Mouse (Mus musculus): ENCODE data around the gene Hist1h2af. TPM values are rescaled to one million over a fixed set of nuclear protein-coding genes. Genes with fewer than 3 reads are reported as not detected.
"Not testable (repeated sequence)": the region's sequence is repeated elsewhere in the genome, so short reads cannot be mapped to it uniquely, and the experiment has no call there.

The Hist1h2af gene
- polyA plus RNA-seq, 1 experiment: 4,070 TPM

DNA sequence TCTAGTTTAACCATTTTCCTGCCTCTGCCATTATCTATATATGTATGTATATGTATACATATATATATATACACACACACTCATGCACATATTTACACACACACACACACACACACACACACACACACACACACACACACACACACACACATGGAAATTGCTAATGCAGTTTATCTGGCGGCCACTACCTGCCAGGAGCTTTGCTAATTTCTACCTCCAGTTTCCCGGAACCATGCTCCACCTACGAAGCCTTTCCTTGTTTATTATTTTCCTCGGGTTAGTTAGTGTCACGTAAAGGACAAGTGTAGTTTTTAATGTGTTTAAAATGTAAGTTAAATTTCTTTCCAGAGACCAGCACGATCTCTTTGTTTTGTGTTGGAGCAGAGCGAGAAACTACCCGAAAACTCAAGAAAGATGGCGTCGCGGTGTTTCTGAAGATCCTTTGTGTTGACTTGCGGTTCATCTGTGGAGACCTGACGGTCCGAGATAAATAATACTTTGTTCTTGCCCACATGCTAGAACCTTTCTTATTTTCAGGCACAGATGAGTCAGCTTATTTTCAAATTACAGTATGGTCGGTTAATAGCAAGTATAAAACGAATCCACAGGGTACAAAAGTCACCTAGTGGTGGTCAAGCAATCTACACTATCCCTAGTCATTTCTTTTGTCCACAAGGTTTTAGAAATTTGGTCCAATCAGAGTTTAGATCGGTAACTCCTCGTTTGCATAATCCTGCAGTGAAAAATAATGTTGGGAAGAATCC, 29.2 kb downstream of the Hist1h2af start:
- no peak for TF ChIP-seq POLR2A (IDR thresholded peaks at IDR 0.05; ENCODE audit: control insufficient read depth, extremely low read depth, insufficient read depth, low read length, poor library complexity)
- TF ChIP-seq CTCF (IDR thresholded peaks at IDR 0.05; ENCODE audit: borderline replicate concordance, control insufficient read depth, extremely low read depth, insufficient read depth, low read length, poor library complexity): no peak
- peak overlapping the region; percentile 79 for H3K27ac ChIP-seq (ENCODE audit: control insufficient read depth, insufficient read depth, low read length)
- no peak overlapping the region for H3K4me3 ChIP-seq (ENCODE audit: control insufficient read depth, insufficient read depth, low read length)
- H3K36me3 ChIP-seq (ENCODE audit: control insufficient read depth, insufficient read depth, low read length): no peaks in the 10 kb centered on the region
- no peak for DNase-seq
- 3% methylated on average over 18 of the region's 18 CpGs for WGBS
- H3K27me3 ChIP-seq (ENCODE audit: control insufficient read depth, insufficient read depth, low read length): no peaks in the 10 kb centered on the region
- no peaks in the 10 kb centered on the region for H3K4me1 ChIP-seq (replicated peaks; ENCODE audit: control insufficient read depth, insufficient read depth, low read length)

DNA sequence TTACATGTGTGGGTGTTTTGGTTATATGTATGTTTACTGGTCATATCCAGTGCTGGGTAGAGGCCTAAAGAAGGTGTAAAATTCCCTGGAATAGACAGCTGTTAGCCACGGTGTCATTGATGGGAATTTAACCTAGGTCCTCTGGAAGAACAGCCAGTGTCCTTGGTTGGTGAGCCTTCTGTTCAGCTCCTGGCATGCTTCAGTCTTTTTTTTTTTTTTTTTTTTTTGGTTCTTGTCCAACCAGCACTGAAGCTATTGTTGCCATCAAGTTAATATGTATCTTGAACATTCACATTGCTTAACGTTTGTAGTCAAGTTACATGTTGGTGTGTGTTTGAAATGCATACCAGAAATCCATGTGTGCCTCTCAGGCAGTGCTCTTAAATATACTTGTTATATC, 30.8 kb downstream of the Hist1h2af start:
- WGBS: 93% methylated on average over 2 of the region's 2 CpGs

DNA sequence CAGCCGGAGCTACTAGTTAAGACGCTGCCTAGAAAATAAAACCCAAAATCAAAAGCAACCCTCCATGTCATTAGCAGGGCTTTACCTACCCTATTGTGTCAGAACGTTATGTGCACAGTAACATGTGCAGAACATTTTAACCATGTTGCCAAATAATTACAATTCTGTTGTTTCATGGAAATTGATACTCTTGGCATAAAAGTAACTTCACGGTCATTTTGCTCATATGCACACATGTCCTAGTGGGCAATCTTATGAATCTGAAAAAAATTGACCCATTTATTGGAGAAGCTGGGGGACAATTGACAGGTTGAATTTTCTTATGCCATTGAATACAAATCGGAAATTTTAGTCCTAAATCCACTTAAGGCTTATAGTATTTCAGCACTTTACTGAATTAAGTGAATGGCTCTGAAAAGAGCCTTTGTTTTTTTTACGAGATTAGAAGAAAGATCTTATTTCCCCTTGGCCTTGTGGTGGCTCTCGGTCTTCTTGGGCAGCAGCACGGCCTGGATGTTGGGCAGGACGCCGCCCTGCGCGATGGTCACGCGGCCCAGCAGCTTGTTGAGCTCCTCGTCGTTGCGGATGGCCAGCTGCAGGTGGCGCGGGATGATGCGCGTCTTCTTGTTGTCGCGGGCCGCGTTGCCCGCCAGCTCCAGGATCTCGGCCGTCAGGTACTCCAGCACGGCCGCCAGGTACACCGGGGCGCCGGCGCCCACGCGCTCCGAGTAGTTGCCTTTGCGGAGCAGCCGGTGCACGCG, 36.7 kb downstream of the Hist1h2af start:
- not testable (repeated sequence) for DNase-seq; H3K4me1 ChIP-seq (replicated peaks; ENCODE audit: control insufficient read depth, insufficient read depth, low read length); H3K27me3 ChIP-seq (ENCODE audit: control insufficient read depth, insufficient read depth, low read length); H3K36me3 ChIP-seq (ENCODE audit: control insufficient read depth, insufficient read depth, low read length)
- H3K4me3 ChIP-seq (ENCODE audit: control insufficient read depth, insufficient read depth, low read length): peak overlapping the region; percentile 94
- WGBS: 4% methylated on average over 27 of the region's 41 CpGs
- H3K27ac ChIP-seq (ENCODE audit: control insufficient read depth, insufficient read depth, low read length): peak overlapping the region; percentile 100

More for the DNA sequence above, 30.8 kb downstream of the Hist1h2af start:
- Histone ChIP-seq H3K27me3 (ENCODE audit: control insufficient read depth, insufficient read depth, low read length) (no peaks in the 10 kb centered on the region), H3K4me3 (ENCODE audit: control insufficient read depth, insufficient read depth, low read length) (no peak overlapping the region), H3K4me1 (replicated peaks; ENCODE audit: control insufficient read depth, insufficient read depth, low read length) (no peaks in the 10 kb centered on the region), H3K27ac (ENCODE audit: control insufficient read depth, insufficient read depth, low read length) (no peak overlapping the region), H3K36me3 (ENCODE audit: control insufficient read depth, insufficient read depth, low read length) (no peaks in the 10 kb centered on the region)
- TF ChIP-seq CTCF (IDR thresholded peaks at IDR 0.05; ENCODE audit: borderline replicate concordance, control insufficient read depth, extremely low read depth, insufficient read depth, low read length, poor library complexity) (no peak), POLR2A (IDR thresholded peaks at IDR 0.05; ENCODE audit: control insufficient read depth, extremely low read depth, insufficient read depth, low read length, poor library complexity) (no peak)
- DNase-seq: no peak

DNA sequence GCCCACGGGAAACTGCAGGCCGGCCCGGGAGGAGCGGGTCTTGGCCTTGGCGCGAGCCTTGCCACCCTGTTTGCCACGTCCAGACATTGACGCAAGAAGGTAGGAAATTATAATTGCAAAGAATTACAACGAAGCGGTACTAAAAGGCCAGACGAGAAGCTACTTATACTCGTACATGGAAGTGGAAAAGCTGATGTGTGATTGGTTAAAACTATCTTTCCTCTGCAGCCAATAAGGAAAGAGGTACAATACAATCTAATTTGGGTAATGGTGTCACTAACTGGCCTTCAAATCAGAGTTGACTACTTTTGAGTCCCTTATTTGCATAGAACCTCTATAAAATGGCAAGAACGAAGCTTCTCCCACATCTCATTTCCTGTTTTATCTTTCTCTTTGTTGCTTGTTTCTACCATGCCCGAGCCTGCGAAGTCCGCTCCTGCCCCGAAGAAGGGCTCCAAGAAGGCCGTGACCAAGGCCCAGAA, 37.4 kb downstream of the Hist1h2af start, which contains the start of the genes Hist1h2ae and Hist1h2bg:
Gene Hist1h2ae (minus strand): TSS at position 199 of the 482 bp plus-strand sequence.
Gene Hist1h2bg (plus strand): TSS at position 375 of the 482 bp plus-strand sequence.
- peak within 1 kb of the TSS; percentile 100 for H3K27ac ChIP-seq (ENCODE audit: control insufficient read depth, insufficient read depth, low read length)
- H3K4me3 ChIP-seq (ENCODE audit: control insufficient read depth, insufficient read depth, low read length): peak within 1 kb of the TSS; percentile 94
- TF ChIP-seq CTCF (IDR thresholded peaks at IDR 0.05; ENCODE audit: borderline replicate concordance, control insufficient read depth, extremely low read depth, insufficient read depth, low read length, poor library complexity) (no peak), POLR2A (IDR thresholded peaks at IDR 0.05; ENCODE audit: control insufficient read depth, extremely low read depth, insufficient read depth, low read length, poor library complexity) (no peak)
- WGBS: under 1% methylated on average over 18 of the region's 18 CpGs
- peaks cover 3% of the 10 kb centered on the region for H3K4me1 ChIP-seq (replicated peaks; ENCODE audit: control insufficient read depth, insufficient read depth, low read length)
- no peaks in the 10 kb centered on the region for H3K36me3 ChIP-seq (ENCODE audit: control insufficient read depth, insufficient read depth, low read length)
- H3K27me3 ChIP-seq (ENCODE audit: control insufficient read depth, insufficient read depth, low read length): no peaks in the 10 kb centered on the region
- DNase-seq: peak; percentile 76

DNA sequence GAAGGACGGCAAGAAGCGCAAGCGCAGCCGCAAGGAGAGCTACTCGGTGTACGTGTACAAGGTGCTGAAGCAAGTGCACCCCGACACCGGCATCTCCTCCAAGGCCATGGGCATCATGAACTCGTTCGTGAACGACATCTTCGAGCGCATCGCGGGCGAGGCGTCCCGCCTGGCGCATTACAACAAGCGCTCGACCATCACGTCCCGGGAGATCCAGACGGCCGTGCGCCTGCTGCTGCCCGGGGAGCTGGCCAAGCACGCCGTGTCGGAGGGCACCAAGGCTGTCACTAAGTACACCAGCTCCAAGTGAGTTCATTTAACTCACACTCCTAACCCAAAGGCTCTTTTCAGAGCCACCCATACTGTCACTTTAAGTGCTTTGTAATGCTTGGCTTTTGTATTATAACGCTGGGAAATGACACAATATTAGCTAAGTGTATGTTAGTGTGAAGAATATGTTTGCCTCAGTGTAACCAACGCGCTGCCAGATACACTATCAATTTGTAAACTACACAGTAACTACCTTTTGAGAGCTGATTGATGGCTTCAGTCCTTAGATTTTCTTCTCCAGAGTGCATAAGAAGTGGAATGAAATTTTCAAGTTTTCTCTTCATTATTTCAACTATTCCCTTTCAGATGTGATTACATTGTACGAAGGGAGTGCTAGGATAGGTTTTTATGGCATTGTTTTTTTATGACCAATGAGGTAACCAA, 38.0 kb downstream of the Hist1h2af start:
- not testable (repeated sequence) for H3K27me3 ChIP-seq (ENCODE audit: control insufficient read depth, insufficient read depth, low read length); H3K36me3 ChIP-seq (ENCODE audit: control insufficient read depth, insufficient read depth, low read length); H3K4me1 ChIP-seq (replicated peaks; ENCODE audit: control insufficient read depth, insufficient read depth, low read length); DNase-seq
- Histone ChIP-seq H3K27ac (ENCODE audit: control insufficient read depth, insufficient read depth, low read length) (peak overlapping the region; percentile 82), H3K4me3 (ENCODE audit: control insufficient read depth, insufficient read depth, low read length) (peak overlapping the region; percentile 45)
- under 1% methylated on average over 19 of the region's 34 CpGs for WGBS

DNA sequence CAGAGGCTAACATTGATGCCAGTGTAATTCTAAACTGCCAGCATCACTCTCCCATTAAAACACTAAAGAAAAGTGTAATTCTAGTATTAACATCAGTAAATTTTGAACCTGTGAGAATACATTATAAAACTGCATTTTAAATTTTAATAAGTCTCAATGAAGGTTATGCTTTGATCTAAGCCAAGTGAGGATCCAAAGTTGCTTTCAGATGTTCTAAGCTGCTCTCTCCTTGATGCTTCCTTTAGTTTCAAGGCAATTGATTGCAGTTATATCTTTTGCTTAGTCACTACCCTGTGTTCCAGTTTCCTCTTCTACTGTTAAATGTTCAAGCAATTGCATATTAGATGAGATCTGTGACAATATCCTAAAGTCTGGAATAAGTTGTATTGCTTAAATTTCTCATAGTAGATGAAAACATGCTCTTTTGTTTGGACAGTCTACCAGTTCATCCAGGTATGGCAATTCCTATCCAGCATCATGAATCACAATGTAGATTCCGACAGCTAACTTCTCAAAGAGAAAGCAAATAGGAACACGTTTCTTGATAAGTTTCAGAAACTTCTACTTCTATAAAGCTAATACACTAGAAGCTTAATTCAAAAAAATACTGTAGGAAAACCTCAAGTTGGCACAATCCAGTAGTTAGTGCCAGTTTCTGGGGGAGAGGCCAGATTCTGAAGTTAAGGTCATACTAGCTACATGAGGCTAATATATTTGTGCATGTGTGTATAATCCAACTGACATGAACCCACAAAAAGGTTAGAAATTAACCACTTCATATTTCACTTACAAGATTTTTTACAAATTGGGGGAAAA, 38.7 kb downstream of the Hist1h2af start:
- TF ChIP-seq CTCF (IDR thresholded peaks at IDR 0.05; ENCODE audit: borderline replicate concordance, control insufficient read depth, extremely low read depth, insufficient read depth, low read length, poor library complexity) (no peak), POLR2A (IDR thresholded peaks at IDR 0.05; ENCODE audit: control insufficient read depth, extremely low read depth, insufficient read depth, low read length, poor library complexity) (no peak)
- Histone ChIP-seq H3K4me3 (ENCODE audit: control insufficient read depth, insufficient read depth, low read length) (no peak overlapping the region), H3K36me3 (ENCODE audit: control insufficient read depth, insufficient read depth, low read length) (no peaks in the 10 kb centered on the region), H3K27me3 (ENCODE audit: control insufficient read depth, insufficient read depth, low read length) (no peaks in the 10 kb centered on the region), H3K4me1 (replicated peaks; ENCODE audit: control insufficient read depth, insufficient read depth, low read length) (peaks cover 3% of the 10 kb centered on the region), H3K27ac (ENCODE audit: control insufficient read depth, insufficient read depth, low read length) (no peak overlapping the region)
- DNase-seq: no peak
- WGBS: 31% methylated on average over 2 of the region's 2 CpGs

DNA sequence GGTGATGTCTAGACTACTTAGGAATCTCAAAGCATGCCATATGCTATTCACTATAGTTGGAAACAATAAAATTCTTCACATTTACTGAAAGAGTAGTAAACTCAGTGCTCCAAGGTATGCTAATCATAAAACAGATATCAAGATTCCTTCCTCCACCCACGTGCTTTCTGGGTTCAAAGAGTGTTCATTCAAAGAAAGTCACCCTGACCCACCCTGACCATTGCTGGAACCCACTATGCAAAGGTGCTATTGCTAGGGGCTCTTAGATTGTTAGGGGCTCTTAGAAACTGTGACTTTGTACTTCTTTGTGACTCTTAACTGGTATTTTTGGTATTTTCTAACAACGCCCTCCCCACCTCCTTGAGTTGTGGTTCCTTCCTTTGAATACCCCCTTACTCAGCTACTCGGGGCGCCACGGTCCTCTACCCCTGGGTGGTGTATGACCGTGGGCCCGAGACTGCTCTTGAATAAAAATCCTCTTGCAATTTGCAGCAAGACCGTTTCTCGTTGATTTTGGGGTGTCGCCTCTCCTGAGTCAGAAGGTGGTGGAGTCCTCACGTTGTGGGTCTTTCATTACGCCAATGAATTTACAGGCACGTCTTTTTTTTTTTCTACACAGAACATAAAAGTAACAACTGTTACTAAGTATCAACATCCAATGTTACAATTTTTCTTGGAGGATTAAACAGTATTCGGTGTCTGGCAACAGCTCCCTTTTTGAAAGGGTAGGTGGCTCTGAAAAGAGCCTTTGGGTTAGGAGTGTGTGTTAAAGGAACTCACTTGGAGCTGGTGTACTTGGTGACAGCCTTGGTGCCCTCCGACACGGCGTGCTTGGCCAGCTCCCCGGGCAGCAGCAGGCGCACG, 39.6 kb downstream of the Hist1h2af start:
- H3K27me3 ChIP-seq (ENCODE audit: control insufficient read depth, insufficient read depth, low read length); H3K4me1 ChIP-seq (replicated peaks; ENCODE audit: control insufficient read depth, insufficient read depth, low read length); DNase-seq; H3K36me3 ChIP-seq (ENCODE audit: control insufficient read depth, insufficient read depth, low read length): not testable (repeated sequence)
- Histone ChIP-seq H3K27ac (ENCODE audit: control insufficient read depth, insufficient read depth, low read length) (peak overlapping the region; percentile 93), H3K4me3 (ENCODE audit: control insufficient read depth, insufficient read depth, low read length) (peak overlapping the region; percentile 55)
- 5% methylated on average over 20 of the region's 20 CpGs for WGBS
